Mouse (Mus musculus) heart, embryonic 14.5 days (tissue): ENCODE data around the gene Tmsb15a. TPM values are rescaled to one million over a fixed set of nuclear protein-coding genes. Genes with fewer than 3 reads are reported as not detected.

Source experiments
- ATAC-seq: fragments of 200-750 bp; cut with Nextera tagmentation; 2 replicates; pipeline ENCODE4 v1.8.0; 2017; ENCODE audit warnings: low read depth, moderate TSS enrichment; ENCODE audit not compliant: insufficient number of reproducible peaks, insufficient read depth, low FRiP score
- H3K27ac ChIP-seq, 2 experiments: fragments of 200-500 bp in 1 of 2; fragments of 300-500 bp in 1 of 2; sonication (generic) in 1 of 2; replicated peaks in 1 of 2; 2 replicates each; pipeline ENCODE4 v1.5.1; 2012 to 2014; ENCODE audit warnings: low read depth in 2 of 2, low read length in 2 of 2, control low read depth in 1 of 2, mild to moderate bottlenecking in 1 of 2, mixed read lengths in 1 of 2; ENCODE audit not compliant: control insufficient read depth in 1 of 2, insufficient read depth in 1 of 2
- H3K27me3 ChIP-seq: fragments of 300-500 bp; sonication (generic); 2 replicates; pipeline ENCODE4 v1.6.1; 2014; ENCODE audit warnings: mild to moderate bottlenecking, low read length, control low read depth; ENCODE audit not compliant: control insufficient read depth, insufficient read depth
- H3K36me3 ChIP-seq: fragments of 300-500 bp; sonication (generic); 2 replicates; pipeline ENCODE4 v1.6.1; 2014; ENCODE audit warnings: mild to moderate bottlenecking, control low read depth, low read length, mixed read lengths; ENCODE audit not compliant: control insufficient read depth, insufficient read depth
- H3K4me1 ChIP-seq, 2 experiments: fragments of 200-500 bp in 1 of 2; fragments of 300-500 bp in 1 of 2; sonication (generic) in 1 of 2; 2 replicates each; pipeline ENCODE4 v1.6.1; 2012 to 2014; ENCODE audit warnings: low read length in 2 of 2, control low read depth in 1 of 2, mixed read lengths in 1 of 2; ENCODE audit not compliant: control insufficient read depth in 2 of 2, insufficient read depth in 2 of 2
- H3K4me2 ChIP-seq: fragments of 300-500 bp; sonication (generic); 2 replicates; pipeline ENCODE4 v1.6.1; 2014; ENCODE audit warnings: mild to moderate bottlenecking, low read length
- H3K4me3 ChIP-seq, 2 experiments: fragments of 200-500 bp in 1 of 2; fragments of 300-500 bp in 1 of 2; sonication (generic) in 1 of 2; 2 replicates each; pipeline ENCODE4 v1.5.1; 2012 to 2014; ENCODE audit warnings: low read length in 2 of 2, mild to moderate bottlenecking in 2 of 2, control low read depth in 1 of 2, low read depth in 1 of 2, moderate library complexity in 1 of 2; ENCODE audit not compliant: control insufficient read depth in 1 of 2, insufficient read depth in 1 of 2
- H3K9ac ChIP-seq: fragments of 300-500 bp; sonication (generic); 2 replicates; pipeline ENCODE4 v1.6.1; 2014; ENCODE audit warnings: mild to moderate bottlenecking, low read length
- H3K9me3 ChIP-seq: fragments of 300-500 bp; sonication (generic); 2 replicates; pipeline ENCODE4 v1.6.1; 2016; ENCODE audit warnings: low read length, control low read depth; ENCODE audit not compliant: control insufficient read depth
- WGBS: fragments of 180-500 bp; shearing (Covaris S2); extraction: QIAGEN DNeasy Blood & Tissue Kit; methylation state at CpG from one replicate; pipeline ENCODE4 v1.1.7; 2014; 5-methylcytosine and 5-hydroxymethylcytosine counted together
- polyA plus RNA-seq: library from polyadenylated mRNA; unstranded; fragments of >200 nt; fragmentation: Nextera tagmentation; extraction: Ambion mirVana; gene quantifications from 2 replicates; pipeline ENCODE4 v1.2.1, GENCODE M21; 2014

The Tmsb15a gene
- polyA plus RNA-seq, 1 experiment from 2014 or later, result not detected

- H3K4me3 ChIP-seq, result peak within 1 kb of the TSS; percentile 67 to 76
- peak within 1 kb of the TSS; percentile 65 for H3K4me2 ChIP-seq
- H3K27me3 ChIP-seq, result no peaks in the 10 kb centered on the region
- H3K36me3 ChIP-seq, result peaks cover 20% of the 10 kb centered on the region; the same call in 1 of the 2 replicates
- H3K9me3 ChIP-seq, result no peaks in the 10 kb centered on the region
- peak within 1 kb of the TSS; percentile 81 to 95 for H3K27ac ChIP-seq
- 14% methylated on average over 48 of the region's 48 CpGs for WGBS
- H3K4me1 ChIP-seq, result no peaks in the 10 kb centered on the region
- ATAC-seq, result peak; percentile 83
- peak within 1 kb of the TSS; percentile 80 for H3K9ac ChIP-seq
These were observed 17.4 kb upstream of the Tmsb15a start, which contains the start of the genes Armcx5 and Gprasp1 for GRCm38 (mm10) chrX:135742304-135743055. Gene Armcx5 (plus strand): TSS chrX:135742733. Gene Gprasp1 (plus strand): TSS chrX:135742733.

- H3K4me2 ChIP-seq, result no peak overlapping the region
- H3K36me3 ChIP-seq, result no peaks in the 10 kb centered on the region
- H3K27me3 ChIP-seq, result no peaks in the 10 kb centered on the region
- H3K9me3 ChIP-seq, result no peaks in the 10 kb centered on the region
- no peak overlapping the region for H3K27ac ChIP-seq
- ATAC-seq, result no peak
- no peak overlapping the region for H3K4me3 ChIP-seq
- no peak overlapping the region for H3K9ac ChIP-seq
- 86% methylated on average over 2 of the region's 2 CpGs for WGBS
- no peaks in the 10 kb centered on the region for H3K4me1 ChIP-seq
These were observed 13.9 kb upstream of the Tmsb15a start for GRCm38 (mm10) chrX:135738730-135739520.

DNA sequence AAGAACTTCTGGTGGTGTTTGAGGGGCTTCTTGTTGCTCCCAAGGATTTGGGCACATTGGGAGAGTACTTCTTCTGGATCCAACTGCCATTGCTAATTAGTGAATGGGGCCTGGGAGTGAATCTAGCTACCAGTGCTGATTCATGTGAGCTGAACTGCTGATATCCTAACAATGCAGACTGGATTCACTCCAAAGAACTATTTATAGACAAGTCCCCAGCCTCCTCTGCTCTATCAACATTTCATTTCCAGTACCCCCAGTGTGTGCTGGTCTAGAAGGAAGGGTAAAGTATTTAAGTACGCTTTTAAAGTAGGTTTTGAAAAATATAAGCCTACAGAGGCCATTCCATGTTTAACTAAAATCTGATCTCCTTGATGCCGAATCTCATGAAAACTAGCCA lies 12.2 kb downstream of the Tmsb15a start:
- Histone ChIP-seq H3K9ac (no peak overlapping the region), H3K27me3 (no peaks in the 10 kb centered on the region), H3K4me2 (peak overlapping the region; percentile 30; the same call in 1 of the 2 replicates), H3K27ac (peak overlapping the region; percentile 54 to 70; a peak in 3 of 4 replicates), H3K9me3 (no peaks in the 10 kb centered on the region), H3K4me1 (no peaks in the 10 kb centered on the region), H3K36me3 (no peaks in the 10 kb centered on the region), H3K4me3 (no peak overlapping the region)
- ATAC-seq, result no peak
- WGBS, result 43% methylated on average over 2 of the region's 2 CpGs

DNA sequence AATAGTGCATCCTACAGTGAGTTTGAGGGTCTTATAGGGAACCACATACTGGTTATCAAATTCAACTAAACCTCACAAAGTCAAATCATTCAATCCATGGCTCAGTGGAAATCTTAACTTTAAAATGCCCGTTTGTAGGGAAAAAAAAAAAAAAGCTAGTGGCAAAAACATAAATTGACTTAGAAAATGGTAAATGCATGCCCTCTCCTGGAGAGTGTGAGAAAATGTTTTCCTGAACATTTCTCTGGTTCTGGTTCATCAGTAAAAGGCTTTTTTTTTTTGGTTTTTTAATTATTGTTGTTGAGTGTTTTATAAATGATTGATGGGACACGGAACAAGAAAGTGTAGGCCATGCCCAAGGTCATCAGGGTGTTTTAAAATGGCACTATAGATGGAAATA lies 20.7 kb downstream of the Tmsb15a start:
- Histone ChIP-seq H3K36me3 (no peaks in the 10 kb centered on the region), H3K4me2 (no peak overlapping the region), H3K27me3 (no peaks in the 10 kb centered on the region), H3K4me3 (no peak overlapping the region), H3K9me3 (no peaks in the 10 kb centered on the region), H3K4me1 (no peaks in the 10 kb centered on the region), H3K27ac (no peak overlapping the region), H3K9ac (no peak overlapping the region)
- no peak for ATAC-seq
- WGBS, result 20% methylated on average over 2 of the region's 2 CpGs

- H3K4me1 ChIP-seq, result no peaks in the 10 kb centered on the region
- no peaks in the 10 kb centered on the region for H3K27me3 ChIP-seq
- no peak overlapping the region for H3K27ac ChIP-seq
- H3K9me3 ChIP-seq, result no peaks in the 10 kb centered on the region
- WGBS, result 78% methylated on average over 1 of the region's 1 CpGs
- ATAC-seq, result no peak
- H3K36me3 ChIP-seq, result no peaks in the 10 kb centered on the region
- H3K9ac ChIP-seq, result no peak overlapping the region
- no peak overlapping the region for H3K4me2 ChIP-seq
- no peak overlapping the region for H3K4me3 ChIP-seq
These were observed 21.9 kb downstream of the Tmsb15a start for GRCm38 (mm10) chrX:135703111-135703510.

- no peaks in the 10 kb centered on the region for H3K36me3 ChIP-seq
- no peak within 1 kb of the TSS for H3K4me3 ChIP-seq
- no peaks in the 10 kb centered on the region for H3K4me1 ChIP-seq
- H3K27me3 ChIP-seq, result no peaks in the 10 kb centered on the region
- no peaks in the 10 kb centered on the region for H3K9me3 ChIP-seq
- no peak for ATAC-seq
- H3K4me2 ChIP-seq, result no peak within 1 kb of the TSS
- WGBS, result 58% methylated on average over 1 of the region's 1 CpGs
- H3K9ac ChIP-seq, result no peak within 1 kb of the TSS
- H3K27ac ChIP-seq, result no peak within 1 kb of the TSS
These were observed 31.4 kb downstream of the Tmsb15a start, which contains the start of gene Tcp11x2 for GRCm38 (mm10) chrX:135693633-135694032. Gene Tcp11x2 (minus strand): TSS chrX:135693790.

DNA sequence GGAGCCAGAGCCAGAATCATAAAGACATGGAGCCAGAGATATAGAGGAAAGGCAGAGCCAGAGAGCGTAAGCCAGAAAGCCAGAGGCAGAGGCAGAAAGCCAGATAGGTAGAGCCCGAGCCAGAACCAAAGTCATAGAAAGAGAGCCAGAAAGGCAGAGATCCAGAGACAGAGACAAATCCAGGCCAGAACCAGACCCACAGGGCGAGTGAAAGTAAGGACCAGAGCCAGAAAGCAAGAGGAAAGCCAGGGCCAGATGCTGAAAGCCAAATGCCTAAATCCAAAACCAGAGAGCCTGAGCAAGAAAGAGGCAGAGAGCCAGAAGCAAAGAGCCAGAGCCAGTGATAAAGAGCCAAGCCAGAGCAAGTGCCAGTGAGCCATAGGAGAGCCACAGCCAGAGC lies 37.3 kb downstream of the Tmsb15a start:
- WGBS, result 67% methylated on average over 3 of the region's 3 CpGs
- Histone ChIP-seq H3K4me2 (no peak overlapping the region), H3K27ac (no peak overlapping the region), H3K9me3 (no peaks in the 10 kb centered on the region), H3K36me3 (no peaks in the 10 kb centered on the region), H3K27me3 (no peaks in the 10 kb centered on the region), H3K9ac (no peak overlapping the region), H3K4me3 (no peak overlapping the region), H3K4me1 (no peaks in the 10 kb centered on the region)
- no peak for ATAC-seq
